Mouse (Mus musculus): ENCODE data around the gene Zp3. TPM values are rescaled to one million over a fixed set of nuclear protein-coding genes. Genes with fewer than 3 reads are reported as not detected.

Gene Zp3
- polyA plus RNA-seq, 1 experiment from 2014 or later = 0.16 TPM

- no peaks in the 10 kb centered on the region for H3K27me3 ChIP-seq (ENCODE audit: insufficient read depth, low read length)
- DNase-seq (ENCODE audit: low spot score) = peak; percentile 93
- H3K27ac ChIP-seq = peak within 1 kb of the TSS; percentile 87
- H3K9ac ChIP-seq (ENCODE audit: low read depth, low read length) = peak within 1 kb of the TSS; percentile 86
- peak; percentile 28 for TF ChIP-seq CTCF (IDR thresholded peaks at IDR 0.05; ENCODE audit: low read depth)
- H3K4me2 ChIP-seq (ENCODE audit: low read length) = peak within 1 kb of the TSS; percentile 84
- peak; percentile 93 for ATAC-seq (replicated peaks; ENCODE audit: low FRiP score, low read depth)
- no peaks in the 10 kb centered on the region for H3K4me1 ChIP-seq (replicated peaks; ENCODE audit: insufficient read depth, low read length)
- peak within 1 kb of the TSS; percentile 75 for H3K4me3 ChIP-seq (replicated peaks; ENCODE audit: low read depth, low read length)
- peaks cover 21% of the 10 kb centered on the region for H3K36me3 ChIP-seq (ENCODE audit: insufficient read depth, low read length)
- 1% methylated on average over 47 of the region's 47 CpGs for WGBS
- H3K9me3 ChIP-seq (replicated peaks; ENCODE audit: low read length) = no peaks in the 10 kb centered on the region
Measured at GRCm38 (mm10) chr5:135994725-135995687, 15.1 kb downstream of the Zp3 start, which contains the start of gene Dtx2. Gene Dtx2 (plus strand): TSS chr5:135994800.

DNA sequence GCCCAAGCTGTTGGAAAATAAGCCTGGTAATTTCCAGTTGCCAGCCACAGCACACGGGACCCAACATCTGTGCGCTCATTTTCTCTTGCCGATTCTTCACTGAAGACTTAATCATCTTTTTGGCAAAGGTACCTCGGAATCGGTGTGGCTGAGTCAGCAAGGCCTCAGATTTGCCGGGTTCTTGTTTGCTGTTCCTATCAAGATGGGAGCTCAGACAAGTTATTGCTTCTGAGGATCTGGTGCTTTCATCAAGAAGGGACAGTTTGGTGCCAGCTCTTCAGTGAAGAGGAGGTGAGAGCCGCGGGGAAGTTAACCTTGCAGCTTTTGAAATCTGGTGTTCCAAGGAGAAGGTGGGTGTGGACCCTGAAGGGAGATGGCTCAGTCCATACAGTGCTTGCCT, 16.3 kb downstream of the Zp3 start:
- no peaks in the 10 kb centered on the region for H3K27me3 ChIP-seq (ENCODE audit: insufficient read depth, low read length)

DNA sequence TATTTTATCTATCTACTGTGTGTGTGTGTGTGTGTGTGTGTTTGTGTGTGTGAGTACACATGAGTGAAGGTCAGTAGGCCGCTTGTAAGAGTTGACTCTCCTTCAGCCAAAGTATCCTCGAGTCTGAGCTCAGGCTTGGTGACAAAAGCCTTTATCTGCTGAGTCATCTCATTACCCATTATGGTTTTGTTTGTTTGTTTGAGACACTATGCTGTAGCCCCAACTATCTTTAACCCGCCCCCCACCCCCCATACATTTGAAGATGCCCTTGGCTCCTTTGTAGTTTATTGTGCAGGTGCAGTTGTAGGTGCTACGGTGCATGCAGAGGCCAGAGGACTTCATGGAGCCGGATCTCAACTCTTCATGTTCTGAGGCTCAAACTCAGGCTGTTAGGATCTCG, 21.3 kb downstream of the Zp3 start:
- 95% methylated on average over 6 of the region's 6 CpGs for WGBS

More for the DNA sequence above, 16.3 kb downstream of the Zp3 start:
- H3K4me1 ChIP-seq (replicated peaks; ENCODE audit: insufficient read depth, low read length) = no peaks in the 10 kb centered on the region
- 90% methylated on average over 8 of the region's 8 CpGs for WGBS
- ATAC-seq (replicated peaks; ENCODE audit: low FRiP score, low read depth) (no peak), DNase-seq (ENCODE audit: low spot score) (no peak)
- H3K36me3 ChIP-seq (ENCODE audit: insufficient read depth, low read length) = peaks cover 21% of the 10 kb centered on the region
- no peak for TF ChIP-seq CTCF (IDR thresholded peaks at IDR 0.05; ENCODE audit: low read depth)
- 0 out of 2 replicates have a peak overlapping the region, but pooled peaks have one; percentile 31 for H3K9ac ChIP-seq (ENCODE audit: low read depth, low read length)
- H3K27ac ChIP-seq = no peak overlapping the region
- peak overlapping the region; percentile 84; the same call in 1 of the 2 replicates for H3K4me2 ChIP-seq (ENCODE audit: low read length)
- H3K4me3 ChIP-seq (replicated peaks; ENCODE audit: low read depth, low read length) = no peak overlapping the region
- H3K9me3 ChIP-seq (replicated peaks; ENCODE audit: low read length) = no peaks in the 10 kb centered on the region

DNA sequence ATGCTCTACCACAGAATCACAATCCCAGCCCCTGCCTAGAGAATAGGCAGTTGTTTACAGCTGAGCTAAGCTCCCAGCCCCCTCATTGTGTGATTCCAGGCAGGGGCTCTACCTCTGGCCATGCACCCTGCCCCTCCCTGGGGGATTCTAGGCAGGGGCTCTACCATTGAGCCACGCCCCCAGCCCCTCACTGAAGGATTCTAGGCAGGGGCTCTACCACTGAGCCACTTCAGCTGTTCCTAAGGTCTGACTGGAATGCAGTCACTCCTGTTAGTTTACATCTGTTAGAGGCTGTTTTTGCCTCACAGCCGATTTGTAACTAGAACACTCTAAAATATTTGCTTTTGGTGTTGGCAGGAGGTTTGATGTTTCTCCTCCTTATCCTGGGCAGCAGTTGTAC, 22.4 kb downstream of the Zp3 start:
- DNase-seq (ENCODE audit: low spot score) (no peak), ATAC-seq (replicated peaks; ENCODE audit: low FRiP score, low read depth) (no peak)
- no peaks in the 10 kb centered on the region for H3K27me3 ChIP-seq (ENCODE audit: insufficient read depth, low read length)
- WGBS = 54% methylated on average over 2 of the region's 2 CpGs
- H3K4me3 ChIP-seq (replicated peaks; ENCODE audit: low read depth, low read length) = no peak overlapping the region
- H3K4me1 ChIP-seq (replicated peaks; ENCODE audit: insufficient read depth, low read length) = no peaks in the 10 kb centered on the region; the same call in 1 of the 2 replicates
- H3K4me2 ChIP-seq (ENCODE audit: low read length) = no peak overlapping the region
- no peak for TF ChIP-seq CTCF (IDR thresholded peaks at IDR 0.05; ENCODE audit: low read depth)
- H3K36me3 ChIP-seq (ENCODE audit: insufficient read depth, low read length) = peaks cover 18% of the 10 kb centered on the region
- no peaks in the 10 kb centered on the region for H3K9me3 ChIP-seq (replicated peaks; ENCODE audit: low read length)
- H3K27ac ChIP-seq = no peak overlapping the region
- no peak overlapping the region for H3K9ac ChIP-seq (ENCODE audit: low read depth, low read length)

More for the DNA sequence above, 21.3 kb downstream of the Zp3 start:
- H3K9ac ChIP-seq (ENCODE audit: low read depth, low read length) = no peak overlapping the region
- H3K4me2 ChIP-seq (ENCODE audit: low read length) = no peak overlapping the region
- no peaks in the 10 kb centered on the region for H3K9me3 ChIP-seq (replicated peaks; ENCODE audit: low read length)
- ATAC-seq (replicated peaks; ENCODE audit: low FRiP score, low read depth) (no peak), DNase-seq (ENCODE audit: low spot score) (no peak)
- no peak for TF ChIP-seq CTCF (IDR thresholded peaks at IDR 0.05; ENCODE audit: low read depth)
- H3K27ac ChIP-seq = no peak overlapping the region
- peaks cover 21% of the 10 kb centered on the region for H3K36me3 ChIP-seq (ENCODE audit: insufficient read depth, low read length)
- no peaks in the 10 kb centered on the region; the same call in 1 of the 2 replicates for H3K4me1 ChIP-seq (replicated peaks; ENCODE audit: insufficient read depth, low read length)
- no peak overlapping the region for H3K4me3 ChIP-seq (replicated peaks; ENCODE audit: low read depth, low read length)
- no peaks in the 10 kb centered on the region for H3K27me3 ChIP-seq (ENCODE audit: insufficient read depth, low read length)

DNA sequence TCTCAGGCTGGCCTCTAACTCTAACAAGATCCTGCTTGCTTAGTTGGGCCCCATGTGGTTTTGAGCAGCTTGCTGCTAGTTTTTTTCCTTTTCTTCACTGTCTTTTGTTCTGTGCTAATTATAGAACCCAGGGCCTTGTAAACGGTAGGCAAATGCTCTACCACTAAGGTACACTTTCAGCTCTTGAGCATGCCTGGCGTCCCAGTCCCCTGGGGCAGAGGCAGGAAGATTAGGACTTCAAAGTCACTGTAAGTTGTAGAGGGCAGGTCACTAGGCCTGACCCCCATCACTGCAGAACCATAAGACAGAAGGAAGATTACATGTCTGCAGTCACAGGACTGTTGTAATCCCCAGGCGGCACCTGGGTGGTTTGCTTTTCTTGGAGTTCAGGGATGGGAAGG, 22.9 kb downstream of the Zp3 start:
- DNase-seq (ENCODE audit: low spot score) = no peak
- no peaks in the 10 kb centered on the region for H3K27me3 ChIP-seq (ENCODE audit: insufficient read depth, low read length)
- H3K36me3 ChIP-seq (ENCODE audit: insufficient read depth, low read length) = peaks cover 14% of the 10 kb centered on the region
- H3K4me2 ChIP-seq (ENCODE audit: low read length) = no peak overlapping the region
- no peak for TF ChIP-seq CTCF (IDR thresholded peaks at IDR 0.05; ENCODE audit: low read depth)
- no peak overlapping the region for H3K4me3 ChIP-seq (replicated peaks; ENCODE audit: low read depth, low read length)
- H3K9me3 ChIP-seq (replicated peaks; ENCODE audit: low read length) = no peaks in the 10 kb centered on the region
- no peak for ATAC-seq (replicated peaks; ENCODE audit: low FRiP score, low read depth)
- no peaks in the 10 kb centered on the region; the same call in 1 of the 2 replicates for H3K4me1 ChIP-seq (replicated peaks; ENCODE audit: insufficient read depth, low read length)
- H3K27ac ChIP-seq = no peak overlapping the region; the same call in 1 of the 2 replicates
- WGBS = 26% methylated on average over 3 of the region's 3 CpGs
- no peak overlapping the region for H3K9ac ChIP-seq (ENCODE audit: low read depth, low read length)

- H3K4me3 ChIP-seq (replicated peaks; ENCODE audit: low read depth, low read length) = no peak overlapping the region
- ATAC-seq (replicated peaks; ENCODE audit: low FRiP score, low read depth) (no peak), DNase-seq (ENCODE audit: low spot score) (no peak)
- no peak overlapping the region for H3K4me2 ChIP-seq (ENCODE audit: low read length)
- H3K27ac ChIP-seq = no peak overlapping the region
- no peak for TF ChIP-seq CTCF (IDR thresholded peaks at IDR 0.05; ENCODE audit: low read depth)
- no peaks in the 10 kb centered on the region for H3K27me3 ChIP-seq (ENCODE audit: insufficient read depth, low read length)
- H3K4me1 ChIP-seq (replicated peaks; ENCODE audit: insufficient read depth, low read length) = no peaks in the 10 kb centered on the region; the same call in 1 of the 2 replicates
- 46% methylated on average over 4 of the region's 4 CpGs for WGBS
- no peaks in the 10 kb centered on the region for H3K9me3 ChIP-seq (replicated peaks; ENCODE audit: low read length)
- H3K36me3 ChIP-seq (ENCODE audit: insufficient read depth, low read length) = 0 out of 2 replicates have a peak, but pooled peaks cover 3% of the 10 kb centered on the region
- no peak overlapping the region for H3K9ac ChIP-seq (ENCODE audit: low read depth, low read length)
Measured at GRCm38 (mm10) chr5:136004537-136004936, 24.6 kb downstream of the Zp3 start.
